Mouse (Mus musculus): ENCODE results near the gene Greb1. TPM values are rescaled to one million over a fixed set of nuclear protein-coding genes. Genes with fewer than 3 reads are reported as not detected.

The Greb1 gene
- 1.1 and 1.3 TPM in 2 replicates for polyA plus RNA-seq (2012; rRNA removed)

DNA sequence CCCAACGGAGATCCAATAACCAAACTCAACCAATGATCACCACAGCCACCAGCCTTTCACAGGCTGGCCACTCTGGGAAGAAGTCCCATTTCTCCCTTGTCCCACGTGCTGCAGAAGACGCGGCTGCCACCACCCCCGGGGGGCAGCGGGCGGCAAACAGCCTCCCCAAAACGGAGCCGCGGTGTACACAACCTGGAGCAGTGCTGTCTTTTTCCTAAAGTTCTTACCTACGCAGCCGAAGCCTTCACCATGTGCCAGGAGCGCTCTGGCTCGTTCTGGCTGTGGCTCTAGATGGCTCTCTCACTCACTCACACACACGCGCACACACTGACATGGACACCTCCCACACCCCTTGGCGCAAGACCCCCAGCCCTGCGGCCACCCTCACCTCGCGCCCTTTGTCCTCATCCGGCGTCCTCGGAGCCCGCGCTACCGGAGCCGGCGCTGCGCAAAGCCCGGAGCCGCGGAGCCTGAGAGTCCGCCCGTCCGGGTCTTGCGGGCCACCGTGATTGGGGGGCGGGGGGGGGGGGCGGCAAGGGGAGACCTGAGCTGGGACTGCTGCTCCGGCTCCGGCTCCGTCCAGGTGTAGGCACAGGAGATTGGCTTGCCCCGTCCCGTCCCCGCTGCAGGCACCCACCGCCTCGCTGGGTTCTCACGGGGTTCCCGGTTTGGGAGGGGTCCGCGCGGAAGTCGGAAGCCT, at the start of gene Greb1:
Gene Greb1, minus strand, starts transcription at position 628 of the 700 bp plus-strand sequence.

DNA sequence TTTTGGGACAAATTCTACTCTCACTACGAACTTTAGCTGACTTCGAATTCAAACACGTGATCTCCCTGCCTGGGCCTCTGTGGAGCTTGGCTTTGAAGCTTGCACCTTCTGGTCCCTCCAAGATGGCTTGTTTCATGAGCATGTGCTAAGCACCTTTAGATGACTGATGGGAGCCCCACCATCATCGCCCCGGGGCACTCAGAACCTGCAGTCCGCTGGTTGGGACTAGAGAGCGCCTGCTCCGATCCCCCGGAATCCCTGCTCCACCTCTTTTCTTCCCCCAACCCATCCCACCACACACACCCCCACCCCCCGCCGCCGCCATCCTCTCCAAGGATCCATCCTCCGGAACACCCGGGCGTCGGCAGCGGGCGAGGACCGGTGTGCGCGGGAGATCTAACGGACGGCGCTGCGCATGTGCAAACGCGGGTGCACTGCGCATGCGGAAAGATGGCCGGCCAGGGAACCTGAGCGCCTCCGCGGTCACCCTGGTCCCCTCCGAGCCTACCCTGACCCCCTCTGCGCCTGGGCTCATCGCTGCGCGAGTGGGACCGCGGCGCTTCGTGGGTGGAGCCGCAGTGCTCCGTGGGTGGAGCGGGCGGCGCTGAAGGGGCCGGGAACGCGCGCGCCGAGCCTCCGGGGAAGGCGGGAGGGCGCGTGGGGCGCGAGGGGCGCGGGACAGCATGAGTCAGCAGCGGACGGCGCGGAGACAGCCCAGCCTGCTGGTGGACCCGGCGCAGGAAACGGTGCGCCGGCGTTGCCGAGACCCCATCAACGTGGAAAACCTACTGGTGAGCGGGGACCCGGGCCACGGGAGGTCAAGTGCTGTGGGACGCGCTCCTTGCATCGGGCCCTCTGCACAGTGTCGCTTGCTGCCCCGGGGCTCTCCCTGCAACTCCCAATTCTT, 10.1 kb upstream of the Greb1 start, which contains the start of gene E2f6:
Gene E2f6, plus strand, starts transcription at position 439 of the 907 bp plus-strand sequence.

GRCm38 (mm10) chr12:16653332-16654093, 147.2 kb downstream of the Greb1 start, which contains the start of gene Ntsr2:
Gene Ntsr2 (plus strand): TSS chr12:16653382.

Other genes with a start within 250 kb of the Greb1 start
- gene Lpin1, start 189.9 kb downstream of the Greb1 start, polyA plus RNA-seq (2012; rRNA removed), result 5.1 and 6.1 TPM in 2 replicates
- gene Ntsr2, start 147.5 kb downstream of the Greb1 start, polyA plus RNA-seq (2012; rRNA removed), result not detected in 2 replicates
- gene E2f6, start 10.1 kb upstream of the Greb1 start, polyA plus RNA-seq (2012; rRNA removed), result 13.6 and 15.5 TPM in 2 replicates
- gene Rock2, start 94.0 kb upstream of the Greb1 start, polyA plus RNA-seq (2012; rRNA removed), result 6.4 and 7.3 TPM in 2 replicates
- gene Pqlc3, start 199.5 kb upstream of the Greb1 start, polyA plus RNA-seq (2012; rRNA removed), result 3.4 TPM in 2 replicates
- gene 2410004P03Rik, start 210.8 kb upstream of the Greb1 start, polyA plus RNA-seq (2012; rRNA removed), result 0.01 TPM in 1 of 2 replicates, not detected in the other

Data from liver, embryonic 14 days (tissue).